Mouse (Mus musculus): ENCODE data around the gene Gfi1b.

The Gfi1b gene

GRCm38 (mm10) chr2:28601720-28602590 lies 19.8 kb downstream of the Gfi1b start:
- in situ Hi-C loops (cut with MboI, MseI) = loop anchor here in 1 of 2 experiments (5.0 kb wide), 1 partner anchor 70 kb away; no protein-coding TSS in a partner anchor

- in situ Hi-C loops (cut with MboI, MseI) = no loop called here
Measured at GRCm38 (mm10) chr2:28599569-28599900, 22.2 kb downstream of the Gfi1b start.

- in situ Hi-C loops (cut with MboI, MseI) = no loop called here
Measured at GRCm38 (mm10) chr2:28598692-28599568, 22.9 kb downstream of the Gfi1b start.

GRCm38 (mm10) chr2:28597733-28598547 lies 23.8 kb downstream of the Gfi1b start:
- in situ Hi-C loops (cut with MboI, MseI) = no loop called here

GRCm38 (mm10) chr2:28596998-28597397 lies 24.8 kb downstream of the Gfi1b start:
- in situ Hi-C loops (cut with MboI, MseI) = no loop called here

- in situ Hi-C loops (cut with MboI, MseI) = no loop called here
Measured at GRCm38 (mm10) chr2:28596021-28596420, 25.8 kb downstream of the Gfi1b start.

GRCm38 (mm10) chr2:28592809-28593208 lies 29.0 kb downstream of the Gfi1b start:
- in situ Hi-C loops (cut with MboI, MseI) = loop anchor here in 1 of 2 experiments (5.0 kb wide), 1 partner anchor 39 kb away; no protein-coding TSS in a partner anchor

GRCm38 (mm10) chr2:28591479-28591878 lies 30.3 kb downstream of the Gfi1b start:
- in situ Hi-C loops (cut with MboI, MseI) = loop anchor here in 1 of 2 experiments (5.0 kb wide), 1 partner anchor 41 kb away; no protein-coding TSS in a partner anchor

GRCm38 (mm10) chr2:28588574-28588973 lies 33.2 kb downstream of the Gfi1b start:
- in situ Hi-C loops (cut with MboI, MseI) = no loop called here

GRCm38 (mm10) chr2:28585730-28586129 lies 36.1 kb downstream of the Gfi1b start:
- in situ Hi-C loops (cut with MboI, MseI) = no loop called here

GRCm38 (mm10) chr2:28585043-28585571 lies 36.7 kb downstream of the Gfi1b start:
- in situ Hi-C loops (cut with MboI, MseI) = no loop called here

GRCm38 (mm10) chr2:28583651-28584050 lies 38.1 kb downstream of the Gfi1b start, which contains the start of gene Gtf3c5:
Gene Gtf3c5, minus strand, starts transcription at chr2:28583751.
- in situ Hi-C loops (cut with MboI, MseI) = no loop called here

GRCm38 (mm10) chr2:28582647-28583353 lies 39.0 kb downstream of the Gfi1b start:
- in situ Hi-C loops (cut with MboI, MseI) = no loop called here

- in situ Hi-C loops (cut with MboI, MseI) = no loop called here
Measured at GRCm38 (mm10) chr2:28578003-28578402, 43.8 kb downstream of the Gfi1b start.

GRCm38 (mm10) chr2:28576815-28577214 lies 45.0 kb downstream of the Gfi1b start:
- in situ Hi-C loops (cut with MboI, MseI) = no loop called here

GRCm38 (mm10) chr2:28575341-28575740 lies 46.4 kb downstream of the Gfi1b start:
- in situ Hi-C loops (cut with MboI, MseI) = no loop called here

- in situ Hi-C loops (cut with MboI, MseI) = loop anchor here in 1 of 2 experiments (5.0 kb wide), 1 partner anchor 552 kb away; the partner anchor contains the start of gene Setx
Measured at GRCm38 (mm10) chr2:28569903-28570302, 51.9 kb downstream of the Gfi1b start.

GRCm38 (mm10) chr2:28566545-28566944 lies 55.2 kb downstream of the Gfi1b start:
- in situ Hi-C loops (cut with MboI, MseI) = no loop called here

- in situ Hi-C loops (cut with MboI, MseI) = no loop called here
Measured at GRCm38 (mm10) chr2:28564380-28564779, 57.4 kb downstream of the Gfi1b start.

- in situ Hi-C loops (cut with MboI, MseI) = no loop called here
Measured at GRCm38 (mm10) chr2:28563830-28564229, 58.0 kb downstream of the Gfi1b start.
